Mouse (Mus musculus) limb, embryonic 10.5 days (tissue): ENCODE results near the gene Dgat2. TPM values are rescaled to one million over a fixed set of nuclear protein-coding genes. Genes with fewer than 3 reads are reported as not detected.
A peak's percentile ranks its signal among the peaks of the same experiment; 100 is the strongest.

Experiments used
- DNase-seq: peaks from one replicate; pipeline ENCODE4 v3.0.0-alpha.2; 2017; ENCODE audit warnings: low spot score
- H3K27ac ChIP-seq: fragments of 300-500 bp; sonication (generic); 2 replicates; pipeline ENCODE4 v1.5.1; 2016; ENCODE audit warnings: mild to moderate bottlenecking
- H3K27me3 ChIP-seq: fragments of 300-500 bp; sonication (generic); 2 replicates; pipeline ENCODE4 v1.6.1; 2016; ENCODE audit warnings: low read depth, mild to moderate bottlenecking; ENCODE audit not compliant: poor library complexity, severe bottlenecking
- H3K36me3 ChIP-seq: fragments of 300-500 bp; sonication (generic); 2 replicates; pipeline ENCODE4 v1.6.1; 2016; ENCODE audit warnings: mild to moderate bottlenecking, moderate library complexity
- H3K4me1 ChIP-seq: fragments of 300-500 bp; sonication (generic); 2 replicates; pipeline ENCODE4 v1.6.1; 2016
- H3K4me3 ChIP-seq: fragments of 300-500 bp; sonication (generic); 2 replicates; pipeline ENCODE4 v1.5.1; 2016; ENCODE audit warnings: mild to moderate bottlenecking, moderate library complexity
- H3K9me3 ChIP-seq: fragments of 300-500 bp; sonication (generic); replicated peaks from 2 replicates; pipeline ENCODE4 v1.6.1; 2016; ENCODE audit warnings: mild to moderate bottlenecking
- WGBS: fragments of 180-500 bp; shearing (Covaris S2); methylation state at CpG from one replicate; pipeline ENCODE4 v1.1.7; 2016; 5-methylcytosine and 5-hydroxymethylcytosine counted together
- polyA plus RNA-seq: library from polyadenylated mRNA; unstranded; fragments of >200 nt; fragmentation: Nextera tagmentation; extraction: Ambion mirVana; gene quantifications from 2 replicates; pipeline ENCODE4 v1.2.1, GENCODE M21; 2016

Gene Dgat2
- polyA plus RNA-seq, 1 experiment from 2014 or later, result 14.2 TPM

GRCm38 (mm10) chr7:99185405-99185804 lies 2.9 kb upstream of the Dgat2 start:
- no peak overlapping the region for H3K4me3 ChIP-seq
- DNase-seq, result no peak
- peaks cover 24% of the 10 kb centered on the region for H3K27me3 ChIP-seq
- no peaks in the 10 kb centered on the region for H3K9me3 ChIP-seq
- H3K4me1 ChIP-seq, result peaks cover 19% of the 10 kb centered on the region
- no peak overlapping the region for H3K27ac ChIP-seq
- 87% methylated on average over 3 of the region's 3 CpGs for WGBS
- no peaks in the 10 kb centered on the region for H3K36me3 ChIP-seq

- 75% methylated on average over 6 of the region's 6 CpGs for WGBS
- Histone ChIP-seq H3K4me3 (no peak overlapping the region), H3K36me3 (no peaks in the 10 kb centered on the region), H3K27me3 (peaks cover 24% of the 10 kb centered on the region), H3K4me1 (peaks cover 19% of the 10 kb centered on the region), H3K9me3 (no peaks in the 10 kb centered on the region), H3K27ac (no peak overlapping the region)
- no peak for DNase-seq
Observed at GRCm38 (mm10) chr7:99183751-99184150, 1.2 kb upstream of the Dgat2 start.

- 26% methylated on average over 14 of the region's 14 CpGs for WGBS
- Histone ChIP-seq H3K9me3 (no peaks in the 10 kb centered on the region), H3K36me3 (no peaks in the 10 kb centered on the region), H3K4me3 (peak overlapping the region; percentile 79), H3K4me1 (peaks cover 19% of the 10 kb centered on the region), H3K27me3 (peaks cover 24% of the 10 kb centered on the region), H3K27ac (peak overlapping the region; percentile 92)
- DNase-seq, result no peak
Observed at GRCm38 (mm10) chr7:99181619-99182431, 694 bp downstream of the Dgat2 start.

GRCm38 (mm10) chr7:99180162-99180561 lies 2.4 kb downstream of the Dgat2 start:
- H3K27me3 ChIP-seq, result peaks cover 24% of the 10 kb centered on the region
- H3K9me3 ChIP-seq, result no peaks in the 10 kb centered on the region
- peaks cover 19% of the 10 kb centered on the region for H3K4me1 ChIP-seq
- no peak for DNase-seq
- WGBS, result 87% methylated on average over 1 of the region's 1 CpGs
- no peak overlapping the region for H3K4me3 ChIP-seq
- H3K36me3 ChIP-seq, result no peaks in the 10 kb centered on the region
- H3K27ac ChIP-seq, result no peak overlapping the region

GRCm38 (mm10) chr7:99179271-99179670 lies 3.2 kb downstream of the Dgat2 start:
- H3K27me3 ChIP-seq, result peaks cover 23% of the 10 kb centered on the region
- DNase-seq, result no peak
- 91% methylated on average over 9 of the region's 9 CpGs for WGBS
- H3K4me3 ChIP-seq, result no peak overlapping the region
- peaks cover 19% of the 10 kb centered on the region for H3K4me1 ChIP-seq
- H3K9me3 ChIP-seq, result no peaks in the 10 kb centered on the region
- no peaks in the 10 kb centered on the region for H3K36me3 ChIP-seq
- H3K27ac ChIP-seq, result no peak overlapping the region

GRCm38 (mm10) chr7:99177386-99177785 lies 5.1 kb downstream of the Dgat2 start:
- H3K36me3 ChIP-seq, result no peaks in the 10 kb centered on the region

GRCm38 (mm10) chr7:99175666-99176065 lies 6.9 kb downstream of the Dgat2 start:
- H3K27me3 ChIP-seq, result 0 out of 2 replicates have a peak, but pooled peaks cover 2% of the 10 kb centered on the region
- DNase-seq, result no peak
- no peaks in the 10 kb centered on the region; the same call in 1 of the 2 replicates for H3K4me1 ChIP-seq
- no peak overlapping the region for H3K27ac ChIP-seq
- H3K4me3 ChIP-seq, result no peak overlapping the region
- 90% methylated on average over 9 of the region's 9 CpGs for WGBS
- no peaks in the 10 kb centered on the region for H3K36me3 ChIP-seq
- no peaks in the 10 kb centered on the region for H3K9me3 ChIP-seq

More at GRCm38 (mm10) chr7:99177386-99177785, 5.1 kb downstream of the Dgat2 start:
- no peak for DNase-seq
- Histone ChIP-seq H3K4me3 (no peak overlapping the region), H3K27ac (no peak overlapping the region), H3K9me3 (no peaks in the 10 kb centered on the region), H3K27me3 (peaks cover 15% of the 10 kb centered on the region), H3K4me1 (peaks cover 9% of the 10 kb centered on the region)
- WGBS, result 84% methylated on average over 5 of the region's 5 CpGs

- Histone ChIP-seq H3K4me3 (no peak overlapping the region), H3K27ac (no peak overlapping the region), H3K27me3 (no peaks in the 10 kb centered on the region), H3K9me3 (no peaks in the 10 kb centered on the region), H3K4me1 (no peaks in the 10 kb centered on the region; the same call in 1 of the 2 replicates), H3K36me3 (no peaks in the 10 kb centered on the region)
- WGBS, result 74% methylated on average over 11 of the region's 11 CpGs
- no peak for DNase-seq
Observed at GRCm38 (mm10) chr7:99175118-99175517, 7.4 kb downstream of the Dgat2 start.

- no peaks in the 10 kb centered on the region for H3K36me3 ChIP-seq
- H3K4me3 ChIP-seq, result no peak overlapping the region
- no peaks in the 10 kb centered on the region; the same call in 1 of the 2 replicates for H3K4me1 ChIP-seq
- no peaks in the 10 kb centered on the region for H3K9me3 ChIP-seq
- WGBS, result 94% methylated on average over 4 of the region's 4 CpGs
- DNase-seq, result no peak
- no peak overlapping the region for H3K27ac ChIP-seq
- H3K27me3 ChIP-seq, result no peaks in the 10 kb centered on the region
Observed at GRCm38 (mm10) chr7:99174006-99174405, 8.5 kb downstream of the Dgat2 start.

- no peaks in the 10 kb centered on the region; the same call in 1 of the 2 replicates for H3K4me1 ChIP-seq
- no peaks in the 10 kb centered on the region for H3K36me3 ChIP-seq
- H3K4me3 ChIP-seq, result no peak overlapping the region
- 91% methylated on average over 6 of the region's 6 CpGs for WGBS
- no peaks in the 10 kb centered on the region for H3K27me3 ChIP-seq
- H3K27ac ChIP-seq, result no peak overlapping the region
- no peak for DNase-seq
- H3K9me3 ChIP-seq, result no peaks in the 10 kb centered on the region
Observed at GRCm38 (mm10) chr7:99172898-99173297, 9.6 kb downstream of the Dgat2 start.

- 72% methylated on average over 10 of the region's 10 CpGs for WGBS
- H3K4me3 ChIP-seq, result no peak overlapping the region
Observed at GRCm38 (mm10) chr7:99171730-99172463, 10.6 kb downstream of the Dgat2 start.

GRCm38 (mm10) chr7:99170519-99170918 lies 12.0 kb downstream of the Dgat2 start:
- Histone ChIP-seq H3K27ac (no peak overlapping the region), H3K4me3 (no peak overlapping the region), H3K4me1 (peaks cover 5% of the 10 kb centered on the region), H3K9me3 (no peaks in the 10 kb centered on the region), H3K36me3 (no peaks in the 10 kb centered on the region), H3K27me3 (no peaks in the 10 kb centered on the region)
- 88% methylated on average over 6 of the region's 6 CpGs for WGBS
- no peak for DNase-seq

More at GRCm38 (mm10) chr7:99171730-99172463, 10.6 kb downstream of the Dgat2 start:
- no peak for DNase-seq
- no peaks in the 10 kb centered on the region; the same call in 1 of the 2 replicates for H3K4me1 ChIP-seq
- H3K9me3 ChIP-seq, result no peaks in the 10 kb centered on the region
- H3K27me3 ChIP-seq, result no peaks in the 10 kb centered on the region
- no peak overlapping the region for H3K27ac ChIP-seq
- no peaks in the 10 kb centered on the region for H3K36me3 ChIP-seq
